Mouse (Mus musculus) adrenal gland, adult (tissue): ENCODE measurements around the gene Tank.
A peak's percentile ranks its signal among the peaks of the same experiment; 100 is the strongest.

ENCODE experiments used
- DNase-seq, 2 experiments: peaks; one replicate each; pipeline ENCODE4 v3.0.0; 2022 to 2023; ENCODE audit warnings: low spot score in 1 of 2; ENCODE audit not compliant: inconsistent age in 2 of 2

Tank gene

GRCm38 (mm10) chr2:61579501-61579990 lies 1.2 kb downstream of the Tank start:
- DNase-seq = no peak

- DNase-seq = no peak
Observed at GRCm38 (mm10) chr2:61580091-61580490, 1.7 kb downstream of the Tank start.

- DNase-seq = no peak
Observed at GRCm38 (mm10) chr2:61580555-61581080, 2.2 kb downstream of the Tank start.

- DNase-seq = peak in 1 of 2 experiments; percentile 60
Observed at GRCm38 (mm10) chr2:61582578-61583315, 4.4 kb downstream of the Tank start.

GRCm38 (mm10) chr2:61585447-61585846 lies 7.1 kb downstream of the Tank start:
- DNase-seq = no peak

- DNase-seq = no peak
Observed at GRCm38 (mm10) chr2:61586166-61586565, 7.8 kb downstream of the Tank start.

- DNase-seq = no peak
Observed at GRCm38 (mm10) chr2:61590751-61591150, 12.4 kb downstream of the Tank start.

- peak in 1 of 2 experiments; percentile 30 for DNase-seq
Observed at GRCm38 (mm10) chr2:61592095-61592494, 13.7 kb downstream of the Tank start.

GRCm38 (mm10) chr2:61592699-61593029 lies 14.3 kb downstream of the Tank start:
- no peak for DNase-seq

GRCm38 (mm10) chr2:61593030-61593811 lies 14.8 kb downstream of the Tank start:
- DNase-seq = peak; percentile 94 to 98

GRCm38 (mm10) chr2:61593871-61594304 lies 15.5 kb downstream of the Tank start:
- DNase-seq = no peak

- no peak for DNase-seq
Observed at GRCm38 (mm10) chr2:61599730-61600129, 21.3 kb downstream of the Tank start.

GRCm38 (mm10) chr2:61603461-61603860 lies 25.1 kb downstream of the Tank start:
- DNase-seq = peak; percentile 45 to 74

- DNase-seq = no peak
Observed at GRCm38 (mm10) chr2:61606942-61607341, 28.6 kb downstream of the Tank start.

GRCm38 (mm10) chr2:61623996-61624395 lies 45.6 kb downstream of the Tank start:
- no peak for DNase-seq

- DNase-seq = no peak
Observed at GRCm38 (mm10) chr2:61630864-61631555, 52.6 kb downstream of the Tank start.

GRCm38 (mm10) chr2:61635099-61635498 lies 56.7 kb downstream of the Tank start:
- DNase-seq = no peak

- no peak for DNase-seq
Observed at GRCm38 (mm10) chr2:61638182-61638581, 59.8 kb downstream of the Tank start.

GRCm38 (mm10) chr2:61642452-61643368 lies 64.3 kb downstream of the Tank start:
- DNase-seq = peak; percentile 18 to 79

GRCm38 (mm10) chr2:61651206-61651605 lies 72.8 kb downstream of the Tank start:
- DNase-seq = no peak
